Mouse (Mus musculus): Measurements from ENCODE around the gene Me1. TPM values are rescaled to one million over a fixed set of nuclear protein-coding genes. Genes with fewer than 3 reads are reported as not detected.
"Not testable (repeated sequence)": the region's sequence is repeated elsewhere in the genome, so short reads cannot be mapped to it uniquely, and the experiment has no call there.

Me1 gene
- polyA plus RNA-seq, 1 experiment from 2014 or later: 54.1 TPM

- H3K4me2 ChIP-seq: no peak overlapping the region
- no peaks in the 10 kb centered on the region for H3K4me1 ChIP-seq
- H3K27ac ChIP-seq (replicated peaks): no peak overlapping the region
- no peak overlapping the region for H3K9ac ChIP-seq (replicated peaks)
- H3K36me3 ChIP-seq: no peaks in the 10 kb centered on the region
- no peaks in the 10 kb centered on the region for H3K27me3 ChIP-seq (replicated peaks)
- WGBS: 42% methylated on average over 2 of the region's 2 CpGs
- H3K4me3 ChIP-seq (replicated peaks): no peak overlapping the region
- peak; percentile 80; the same call in 1 of the 2 replicates for ATAC-seq (ENCODE audit: low FRiP score)
- no peaks in the 10 kb centered on the region for H3K9me3 ChIP-seq (replicated peaks)
Observed at GRCm38 (mm10) chr9:86622062-86622461, 73.7 kb downstream of the Me1 start.

GRCm38 (mm10) chr9:86619341-86620139 is 76.2 kb downstream of the Me1 start:
- no peak overlapping the region for H3K4me2 ChIP-seq
- no peak overlapping the region for H3K4me3 ChIP-seq (replicated peaks)
- H3K27me3 ChIP-seq (replicated peaks): no peaks in the 10 kb centered on the region
- WGBS: 63% methylated on average over 10 of the region's 10 CpGs
- no peaks in the 10 kb centered on the region for H3K9me3 ChIP-seq (replicated peaks)
- no peaks in the 10 kb centered on the region for H3K4me1 ChIP-seq
- H3K36me3 ChIP-seq: no peaks in the 10 kb centered on the region
- no peak overlapping the region for H3K27ac ChIP-seq (replicated peaks)
- no peak overlapping the region for H3K9ac ChIP-seq (replicated peaks)
- no peak for ATAC-seq (ENCODE audit: low FRiP score)

GRCm38 (mm10) chr9:86617837-86618492 is 77.8 kb downstream of the Me1 start:
- Histone ChIP-seq H3K4me2 (no peak overlapping the region), H3K4me3 (replicated peaks) (no peak overlapping the region), H3K27ac (replicated peaks) (no peak overlapping the region), H3K9ac (replicated peaks) (no peak overlapping the region), H3K4me1 (no peaks in the 10 kb centered on the region), H3K36me3 (no peaks in the 10 kb centered on the region), H3K27me3 (replicated peaks) (no peaks in the 10 kb centered on the region), H3K9me3 (replicated peaks) (no peaks in the 10 kb centered on the region)
- WGBS: 75% methylated on average over 7 of the region's 7 CpGs
- ATAC-seq (ENCODE audit: low FRiP score): no peak

GRCm38 (mm10) chr9:86615765-86616164 is 80.0 kb downstream of the Me1 start:
- H3K9ac ChIP-seq (replicated peaks): no peak overlapping the region
- no peak overlapping the region for H3K27ac ChIP-seq (replicated peaks)
- no peak overlapping the region for H3K4me2 ChIP-seq
- 93% methylated on average over 1 of the region's 1 CpGs for WGBS
- no peak overlapping the region for H3K4me3 ChIP-seq (replicated peaks)
- peaks cover 9% of the 10 kb centered on the region for H3K36me3 ChIP-seq
- H3K9me3 ChIP-seq (replicated peaks): no peaks in the 10 kb centered on the region
- H3K27me3 ChIP-seq (replicated peaks): no peaks in the 10 kb centered on the region
- no peaks in the 10 kb centered on the region for H3K4me1 ChIP-seq
- no peak for ATAC-seq (ENCODE audit: low FRiP score)

- H3K27ac ChIP-seq (replicated peaks): no peak overlapping the region
- WGBS: 97% methylated on average over 4 of the region's 4 CpGs
Observed at GRCm38 (mm10) chr9:86612091-86612490, 83.7 kb downstream of the Me1 start.

GRCm38 (mm10) chr9:86605776-86606175 is 90.0 kb downstream of the Me1 start:
- no peaks in the 10 kb centered on the region for H3K27me3 ChIP-seq (replicated peaks)
- no peak overlapping the region for H3K4me3 ChIP-seq (replicated peaks)
- no peak overlapping the region for H3K4me2 ChIP-seq
- no peak for ATAC-seq (ENCODE audit: low FRiP score)
- H3K4me1 ChIP-seq: no peaks in the 10 kb centered on the region
- 0 out of 2 replicates have a peak, but pooled peaks cover under 1% of the 10 kb centered on the region for H3K36me3 ChIP-seq
- 76% methylated on average over 6 of the region's 6 CpGs for WGBS
- no peak overlapping the region for H3K9ac ChIP-seq (replicated peaks)
- H3K27ac ChIP-seq (replicated peaks): no peak overlapping the region
- H3K9me3 ChIP-seq (replicated peaks): no peaks in the 10 kb centered on the region

More at GRCm38 (mm10) chr9:86612091-86612490, 83.7 kb downstream of the Me1 start:
- Histone ChIP-seq H3K4me1 (no peaks in the 10 kb centered on the region), H3K4me2 (no peak overlapping the region), H3K9ac (replicated peaks) (no peak overlapping the region), H3K9me3 (replicated peaks) (no peaks in the 10 kb centered on the region), H3K27me3 (replicated peaks) (no peaks in the 10 kb centered on the region), H3K36me3 (peaks cover 9% of the 10 kb centered on the region), H3K4me3 (replicated peaks) (no peak overlapping the region)
- no peak for ATAC-seq (ENCODE audit: low FRiP score)

- no peaks in the 10 kb centered on the region for H3K4me1 ChIP-seq
- WGBS: 59% methylated on average over 8 of the region's 8 CpGs
- no peak overlapping the region for H3K4me3 ChIP-seq (replicated peaks)
- 0 out of 2 replicates have a peak, but pooled peaks cover 7% of the 10 kb centered on the region for H3K36me3 ChIP-seq
- H3K9me3 ChIP-seq (replicated peaks): no peaks in the 10 kb centered on the region
- no peak overlapping the region for H3K4me2 ChIP-seq
- no peak overlapping the region for H3K27ac ChIP-seq (replicated peaks)
- no peak for ATAC-seq (ENCODE audit: low FRiP score)
- H3K27me3 ChIP-seq (replicated peaks): no peaks in the 10 kb centered on the region
- no peak overlapping the region for H3K9ac ChIP-seq (replicated peaks)
Observed at GRCm38 (mm10) chr9:86599723-86600303, 95.9 kb downstream of the Me1 start.

- H3K27ac ChIP-seq (replicated peaks); H3K4me1 ChIP-seq; H3K4me2 ChIP-seq; H3K36me3 ChIP-seq; ATAC-seq (ENCODE audit: low FRiP score); H3K9me3 ChIP-seq (replicated peaks); H3K27me3 ChIP-seq (replicated peaks); H3K9ac ChIP-seq (replicated peaks); H3K4me3 ChIP-seq (replicated peaks): not testable (repeated sequence)
Observed at GRCm38 (mm10) chr9:86596983-86597382, 98.8 kb downstream of the Me1 start.

GRCm38 (mm10) chr9:86594357-86594767 is 101.4 kb downstream of the Me1 start:
- WGBS: 78% methylated on average over 10 of the region's 10 CpGs
- not testable (repeated sequence) for H3K27ac ChIP-seq (replicated peaks); ATAC-seq (ENCODE audit: low FRiP score); H3K4me3 ChIP-seq (replicated peaks); H3K36me3 ChIP-seq; H3K4me2 ChIP-seq; H3K9me3 ChIP-seq (replicated peaks); H3K9ac ChIP-seq (replicated peaks); H3K27me3 ChIP-seq (replicated peaks); H3K4me1 ChIP-seq

- 0 out of 2 replicates have a peak, but pooled peaks have one; percentile 48 for ATAC-seq (ENCODE audit: low FRiP score)
- Histone ChIP-seq H3K4me3 (replicated peaks) (no peak overlapping the region), H3K4me1 (0 out of 2 replicates have a peak, but pooled peaks cover 4% of the 10 kb centered on the region), H3K36me3 (0 out of 2 replicates have a peak, but pooled peaks cover 7% of the 10 kb centered on the region), H3K9me3 (replicated peaks) (no peaks in the 10 kb centered on the region), H3K9ac (replicated peaks) (no peak overlapping the region), H3K27me3 (replicated peaks) (no peaks in the 10 kb centered on the region), H3K27ac (replicated peaks) (no peak overlapping the region), H3K4me2 (no peak overlapping the region)
- 75% methylated on average over 19 of the region's 19 CpGs for WGBS
Observed at GRCm38 (mm10) chr9:86592676-86593668, 102.8 kb downstream of the Me1 start.

Measured in neural tube, embryonic 15.5 days (tissue).